Mouse (Mus musculus): ENCODE data around the gene Col11a1.

- TF ChIP-seq KAT2A (IDR thresholded peaks at IDR 0.05; ENCODE audit: insufficient replicate concordance, low read length) = no peak
- no peak for TF ChIP-seq CHD2 (IDR thresholded peaks at IDR 0.05; ENCODE audit: low read length)
- TF ChIP-seq CTCF (conservative IDR thresholded peaks at IDR 0.05 in 1 of 2, IDR thresholded peaks at IDR 0.05 in 1 of 2; ENCODE audit: low read depth in 2 of 2, low read length in 2 of 2) = no peak
- TF ChIP-seq UBTF (IDR thresholded peaks at IDR 0.05; ENCODE audit: low read depth, low read length) = no peak
- no peak for TF ChIP-seq MEF2A (IDR thresholded peaks at IDR 0.05; ENCODE audit: borderline replicate concordance, low read depth, low read length)
- no peak for TF ChIP-seq JUND (conservative IDR thresholded peaks at IDR 0.05; ENCODE audit: low read depth, low read length)
- no peak for TF ChIP-seq EP300 (IDR thresholded peaks at IDR 0.05; ENCODE audit: low read length)
- TF ChIP-seq POLR2AphosphoS2 (IDR thresholded peaks at IDR 0.05; ENCODE audit: low read depth, low read length) = no peak
- no peak for TF ChIP-seq POLR2A (IDR thresholded peaks at IDR 0.05; ENCODE audit: low read depth, low read length)
- no peak for TF ChIP-seq PAX5 (IDR thresholded peaks at IDR 0.05; ENCODE audit: low read length)
- TF ChIP-seq NELFE (IDR thresholded peaks at IDR 0.05; ENCODE audit: low read depth, low read length) = no peak
- no peak for TF ChIP-seq ZNF384 (IDR thresholded peaks at IDR 0.05; ENCODE audit: low read depth, low read length)
Measured at GRCm38 (mm10) chr3:113990936-113991335, 39.4 kb upstream of the Col11a1 start.

Data from CH12.LX (cell line).